Mouse (Mus musculus) lung, embryonic 14.5 days (tissue): ENCODE results near the gene Asb16. TPM values are rescaled to one million over a fixed set of nuclear protein-coding genes. Genes with fewer than 3 reads are reported as not detected.

Experiments
- ATAC-seq: fragments of 200-750 bp; cut with Nextera tagmentation; 2 replicates; pipeline ENCODE4 v1.8.0; 2017; ENCODE audit warnings: mild to moderate bottlenecking, moderate TSS enrichment, moderate library complexity; ENCODE audit not compliant: insufficient read depth
- DNase-seq: peaks from one replicate; pipeline ENCODE4 v3.0.0-alpha.2; 2015
- H3K27ac ChIP-seq: fragments of 300-500 bp; sonication (generic); 2 replicates; pipeline ENCODE4 v1.5.1; 2014; ENCODE audit warnings: low read depth, mild to moderate bottlenecking, moderate library complexity
- H3K27me3 ChIP-seq: fragments of 300-500 bp; sonication (generic); 2 replicates; pipeline ENCODE4 v1.6.1; 2014; ENCODE audit warnings: low read length, control low read depth; ENCODE audit not compliant: insufficient read depth
- H3K36me3 ChIP-seq: fragments of 300-500 bp; sonication (generic); 2 replicates; pipeline ENCODE4 v1.6.1; 2014; ENCODE audit warnings: control low read depth; ENCODE audit not compliant: insufficient read depth
- H3K4me1 ChIP-seq: fragments of 300-500 bp; sonication (generic); 2 replicates; pipeline ENCODE4 v1.6.1; 2014; ENCODE audit warnings: antibody characterized with exemption, control low read depth; ENCODE audit not compliant: insufficient read depth
- H3K4me2 ChIP-seq: fragments of 300-500 bp; sonication (generic); 2 replicates; pipeline ENCODE4 v1.6.1; 2014; ENCODE audit warnings: mild to moderate bottlenecking
- H3K4me3 ChIP-seq: fragments of 300-500 bp; sonication (generic); 2 replicates; pipeline ENCODE4 v1.5.1; 2014; ENCODE audit warnings: low read depth, low read length
- H3K9ac ChIP-seq: fragments of 300-500 bp; sonication (generic); 2 replicates; pipeline ENCODE4 v1.6.1; 2014
- H3K9me3 ChIP-seq: fragments of 300-500 bp; sonication (generic); 2 replicates; pipeline ENCODE4 v1.6.1; 2016; ENCODE audit warnings: low read depth, low read length, control low read depth
- CTCF ChIP-seq: IDR thresholded peaks from 2 replicates; pipeline ENCODE4 v1.5.1; 2016; ENCODE audit warnings: antibody characterized with exemption, low read depth
- WGBS: fragments of 180-500 bp; shearing (Covaris S2); extraction: QIAGEN DNeasy Blood & Tissue Kit; methylation state at CpG from one replicate; pipeline ENCODE4 v1.1.7; 2014; 5-methylcytosine and 5-hydroxymethylcytosine counted together
- polyA plus RNA-seq: library from polyadenylated mRNA; unstranded; fragments of >200 nt; fragmentation: Nextera tagmentation; extraction: Ambion mirVana; gene quantifications from 2 replicates; pipeline ENCODE4 v1.2.1, GENCODE M21; 2014

Asb16 gene
- polyA plus RNA-seq, 1 experiment from 2014 or later = 0.08 TPM

GRCm38 (mm10) chr11:102317298-102317900 lies 48.9 kb downstream of the Asb16 start:
- H3K4me3 ChIP-seq = peak overlapping the region; percentile 98
- peaks cover 7% of the 10 kb centered on the region; the same call in 1 of the 2 replicates for H3K4me1 ChIP-seq
- H3K9ac ChIP-seq = peak overlapping the region; percentile 99
- peak overlapping the region; percentile 99 for H3K27ac ChIP-seq
- ATAC-seq = peak; percentile 6; the same call in 1 of the 2 replicates
- TF ChIP-seq CTCF = 0 out of 2 replicates have a peak, but pooled peaks have one; percentile 3
- H3K36me3 ChIP-seq = peaks cover 36% of the 10 kb centered on the region
- H3K4me2 ChIP-seq = peak overlapping the region; percentile 99
- under 1% methylated on average over 66 of the region's 87 CpGs for WGBS
- DNase-seq = peak; percentile 74
- H3K9me3 ChIP-seq = no peaks in the 10 kb centered on the region
- H3K27me3 ChIP-seq = no peaks in the 10 kb centered on the region

- Histone ChIP-seq H3K4me1 (peaks cover 7% of the 10 kb centered on the region; the same call in 1 of the 2 replicates), H3K27ac (peak overlapping the region; percentile 99), H3K36me3 (peaks cover 29% of the 10 kb centered on the region), H3K4me3 (peak overlapping the region; percentile 98), H3K9ac (peak overlapping the region; percentile 99), H3K9me3 (no peaks in the 10 kb centered on the region), H3K4me2 (peak overlapping the region; percentile 99), H3K27me3 (no peaks in the 10 kb centered on the region)
- TF ChIP-seq CTCF = no peak
- DNase-seq = peak; percentile 85
- WGBS = under 1% methylated on average over 58 of the region's 77 CpGs
- ATAC-seq = peak; percentile 57
These were observed 49.5 kb downstream of the Asb16 start for GRCm38 (mm10) chr11:102317901-102318575.

- Histone ChIP-seq H3K9ac (peak overlapping the region; percentile 99), H3K27ac (peak overlapping the region; percentile 99), H3K9me3 (no peaks in the 10 kb centered on the region), H3K4me1 (peaks cover 7% of the 10 kb centered on the region; the same call in 1 of the 2 replicates), H3K4me2 (peak overlapping the region; percentile 99), H3K4me3 (peak overlapping the region; percentile 98), H3K36me3 (peaks cover 22% of the 10 kb centered on the region), H3K27me3 (no peaks in the 10 kb centered on the region)
- ATAC-seq = 0 out of 2 replicates have a peak, but pooled peaks have one; percentile 1
- TF ChIP-seq CTCF = no peak
- DNase-seq = peak; percentile 70
- WGBS = under 1% methylated on average over 71 of the region's 84 CpGs
These were observed 50.2 kb downstream of the Asb16 start for GRCm38 (mm10) chr11:102318576-102319409.

GRCm38 (mm10) chr11:102319410-102319792 lies 50.9 kb downstream of the Asb16 start, which contains the start of gene Ubtf:
Gene Ubtf, minus strand, starts transcription at chr11:102319742.
- under 1% methylated on average over 25 of the region's 25 CpGs for WGBS
- no peak for ATAC-seq

GRCm38 (mm10) chr11:102319941-102320685 lies 51.6 kb downstream of the Asb16 start:
- under 1% methylated on average over 38 of the region's 38 CpGs for WGBS
- ATAC-seq = peak; percentile 33; the same call in 1 of the 2 replicates

More at GRCm38 (mm10) chr11:102319410-102319792, 50.9 kb downstream of the Asb16 start, which contains the start of gene Ubtf:
- no peaks in the 10 kb centered on the region for H3K9me3 ChIP-seq
- H3K9ac ChIP-seq = peak within 1 kb of the TSS; percentile 99
- peak within 1 kb of the TSS; percentile 99 for H3K4me2 ChIP-seq
- H3K4me1 ChIP-seq = peaks cover 7% of the 10 kb centered on the region; the same call in 1 of the 2 replicates
- H3K27ac ChIP-seq = peak within 1 kb of the TSS; percentile 99
- DNase-seq = peak; percentile 85
- peaks cover 15% of the 10 kb centered on the region for H3K36me3 ChIP-seq
- H3K27me3 ChIP-seq = no peaks in the 10 kb centered on the region
- H3K4me3 ChIP-seq = peak within 1 kb of the TSS; percentile 98
- TF ChIP-seq CTCF = no peak

GRCm38 (mm10) chr11:102320686-102321005 lies 52.1 kb downstream of the Asb16 start:
- ATAC-seq (peak; percentile 25; the same call in 1 of the 2 replicates), DNase-seq (peak; percentile 91)
- Histone ChIP-seq H3K27ac (peak overlapping the region; percentile 99), H3K4me1 (peaks cover 7% of the 10 kb centered on the region; the same call in 1 of the 2 replicates), H3K36me3 (peaks cover 3% of the 10 kb centered on the region; the same call in 1 of the 2 replicates), H3K4me2 (peak overlapping the region; percentile 99), H3K4me3 (peak overlapping the region; percentile 98), H3K9ac (peak overlapping the region; percentile 99), H3K27me3 (no peaks in the 10 kb centered on the region), H3K9me3 (no peaks in the 10 kb centered on the region)
- TF ChIP-seq CTCF = peak; percentile 29
- WGBS = 11% methylated on average over 10 of the region's 10 CpGs

More at GRCm38 (mm10) chr11:102319941-102320685, 51.6 kb downstream of the Asb16 start:
- Histone ChIP-seq H3K27ac (peak overlapping the region; percentile 99), H3K27me3 (no peaks in the 10 kb centered on the region), H3K36me3 (peaks cover 8% of the 10 kb centered on the region; the same call in 1 of the 2 replicates), H3K4me3 (peak overlapping the region; percentile 98), H3K9me3 (no peaks in the 10 kb centered on the region), H3K9ac (peak overlapping the region; percentile 99), H3K4me1 (peaks cover 7% of the 10 kb centered on the region; the same call in 1 of the 2 replicates), H3K4me2 (peak overlapping the region; percentile 99)
- peak; percentile 89 for DNase-seq
- no peak for TF ChIP-seq CTCF
